In genomic region chr10:81328386-81328785, GRCm38 (mm10) we compare ENCODE assay signal across 9 mouse cellular contexts. TPM values are rescaled to one million over a fixed set of nuclear protein-coding genes. Genes with fewer than 3 reads are reported as not detected.
DNase-seq lines count a peak whose midpoint lies in the region; ATAC-seq and TF ChIP-seq lines count a peak whose summit lies in the region.
"Had no signal": no experiment of that assay in that cellular context is flagged by ENCODE, and none has a peak within 500 bp of the region (broad histone marks: within the 10 kb centered on the region; RNA-seq: fewer than 3 reads in every experiment).

TSS of gene Tbxa2r (plus strand) at chr10:81328731.

- H3K4me2 ChIP-seq in intestine, postnatal 0 days (replicated peaks; ENCODE audit: low read depth), result peak within 1 kb of the TSS; percentile 55
- H3K4me2 ChIP-seq in stomach, postnatal 0 days (replicated peaks; ENCODE audit: low read depth), result peak within 1 kb of the TSS; percentile 57

- H3K4me3 ChIP-seq in intestine, postnatal 0 days (ENCODE audit: low read depth, low read length), result no peak within 1 kb of the TSS
- H3K4me3 ChIP-seq in lung, adult 2 months (replicated peaks; ENCODE audit: extremely low read depth, low read depth, low read length), result no peak within 1 kb of the TSS
- H3K4me3 ChIP-seq in stomach, postnatal 0 days (ENCODE audit: low read depth, low read length), result peak within 1 kb of the TSS; percentile 25

- no peak for ATAC-seq in intestine, postnatal 0 days
- ATAC-seq in stomach, postnatal 0 days (ENCODE audit: low FRiP score, low TSS enrichment), result peak; percentile 30; the same call in 1 of the 2 replicates

- TF ChIP-seq EP300 in stomach, postnatal 0 days (optimal IDR thresholded peaks at IDR 0.05), result no peak

- TF ChIP-seq POLR2A in lung, adult 2 months (IDR thresholded peaks at IDR 0.05; ENCODE audit: borderline replicate concordance, extremely low read depth, low read depth, low read length), result no peak

- H3K27ac ChIP-seq in intestine, postnatal 0 days (ENCODE audit: low read depth, low read length), result peak within 1 kb of the TSS; percentile 60; the same call in 1 of the 2 replicates
- peak within 1 kb of the TSS; percentile 92 for H3K27ac ChIP-seq in stomach, postnatal 0 days (replicated peaks)
- H3K27ac ChIP-seq: macrophage had no signal

- TF ChIP-seq CTCF in intestine, postnatal 0 days (IDR thresholded peaks at IDR 0.05; ENCODE audit: low read depth), result peak; percentile 45
- TF ChIP-seq CTCF in lung, adult 2 months (IDR thresholded peaks at IDR 0.05; ENCODE audit: insufficient read depth, low read length), result no peak
- peak; percentile 44 for TF ChIP-seq CTCF in stomach, postnatal 0 days (IDR thresholded peaks at IDR 0.05; ENCODE audit: low read depth)

- WGBS in intestine, postnatal 0 days, result 6% methylated on average over 10 of the region's 10 CpGs
- WGBS in lung, adult 2 months, result 9% methylated on average over 10 of the region's 10 CpGs
- WGBS in stomach, postnatal 0 days, result 8% methylated on average over 10 of the region's 10 CpGs

- H3K4me1 ChIP-seq in intestine, postnatal 0 days (replicated peaks; ENCODE audit: control insufficient read depth, insufficient read depth, low read length), result peaks cover 12% of the 10 kb centered on the region; the same call in 1 of the 2 replicates
- peaks cover 20% of the 10 kb centered on the region for H3K4me1 ChIP-seq in lung, adult 2 months (ENCODE audit: control insufficient read depth, insufficient read depth, low read length)
- H3K4me1 ChIP-seq in stomach, postnatal 0 days (replicated peaks; ENCODE audit: control insufficient read depth, insufficient read depth), result peaks cover 11% of the 10 kb centered on the region

- peak; percentile 50 for DNase-seq in ovary, postnatal 36 days (ENCODE audit: low spot score)
- no peak for DNase-seq in ovary, postnatal 14 days (ENCODE audit: low spot score)
- DNase-seq in heart, adult 8-10 months (ENCODE audit: low spot score), result peak; percentile 61
- no peak for DNase-seq in lung, adult 2 months
- DNase-seq in stomach, postnatal 0 days (ENCODE audit: low spot score), result no peak
- no peak for DNase-seq in layer of hippocampus, adult 18-20 months (ENCODE audit: low spot score in 2 of 2)
- no peak for DNase-seq in right cerebral cortex, postnatal 14 days

- H3K9ac ChIP-seq in intestine, postnatal 0 days (ENCODE audit: low read depth, low read length), result peak within 1 kb of the TSS; percentile 13
- peak within 1 kb of the TSS; percentile 43 for H3K9ac ChIP-seq in stomach, postnatal 0 days (ENCODE audit: low read length)

- H3K27me3 ChIP-seq in intestine, postnatal 0 days (replicated peaks; ENCODE audit: control insufficient read depth, insufficient read depth, low read length), result peaks cover 14% of the 10 kb centered on the region
- no peaks in the 10 kb centered on the region for H3K27me3 ChIP-seq in stomach, postnatal 0 days (ENCODE audit: control insufficient read depth, insufficient read depth, low read length)

- H3K36me3 ChIP-seq in intestine, postnatal 0 days (ENCODE audit: control insufficient read depth, insufficient read depth), result peaks cover 37% of the 10 kb centered on the region
- H3K36me3 ChIP-seq in stomach, postnatal 0 days (ENCODE audit: control insufficient read depth, insufficient read depth, low read length), result peaks cover 37% of the 10 kb centered on the region

- no peaks in the 10 kb centered on the region for H3K9me3 ChIP-seq in intestine, postnatal 0 days (ENCODE audit: control insufficient read depth)
- no peaks in the 10 kb centered on the region for H3K9me3 ChIP-seq in stomach, postnatal 0 days (ENCODE audit: control insufficient read depth, low read length)

RNA-seq across cellular contexts. Expression of gene Tbxa2r, which starts in this region (rescaled TPM):
- total RNA-seq in heart, adult 8-10 months (2022), result 1 to 10 TPM; 2.7 to 5.4 (median 3.5) TPM
- polyA plus RNA-seq in intestine, postnatal 0 days (2015; fragmentation: Nextera tagmentation; extraction: Ambion mirVana), result 9.8 and 10.7 TPM in 2 replicates
- 39.9 and 44.0 TPM in 2 replicates for polyA plus RNA-seq in lung, adult 2 months (2012; rRNA removed)
- polyA plus RNA-seq in stomach, postnatal 0 days (2015; fragmentation: Nextera tagmentation; extraction: Ambion mirVana), result 19.7 and 20.2 TPM in 2 replicates
- 1 to 10 TPM in 1 of 2 experiments, under 1 TPM in 1; 0.74 to 1.0 TPM for total RNA-seq in layer of hippocampus, adult 18-20 months (2021)
- polyA plus RNA-seq: macrophage had no signal

Comparison
In these comparisons a context has a peak if more than half of its experiments do, and no peak if none do; other contexts are left out.
1. DNase-seq: peak in ovary, postnatal 36 days (single experiment) and heart, adult 8-10 months (single experiment); none in ovary, postnatal 14 days (single experiment), lung, adult 2 months (single experiment), stomach, postnatal 0 days (single experiment), layer of hippocampus, adult 18-20 months (0 of 2) and right cerebral cortex, postnatal 14 days (single experiment).